Comparison of ENCODE assay signal across 8 mouse cellular contexts in the genomic region with DNA sequence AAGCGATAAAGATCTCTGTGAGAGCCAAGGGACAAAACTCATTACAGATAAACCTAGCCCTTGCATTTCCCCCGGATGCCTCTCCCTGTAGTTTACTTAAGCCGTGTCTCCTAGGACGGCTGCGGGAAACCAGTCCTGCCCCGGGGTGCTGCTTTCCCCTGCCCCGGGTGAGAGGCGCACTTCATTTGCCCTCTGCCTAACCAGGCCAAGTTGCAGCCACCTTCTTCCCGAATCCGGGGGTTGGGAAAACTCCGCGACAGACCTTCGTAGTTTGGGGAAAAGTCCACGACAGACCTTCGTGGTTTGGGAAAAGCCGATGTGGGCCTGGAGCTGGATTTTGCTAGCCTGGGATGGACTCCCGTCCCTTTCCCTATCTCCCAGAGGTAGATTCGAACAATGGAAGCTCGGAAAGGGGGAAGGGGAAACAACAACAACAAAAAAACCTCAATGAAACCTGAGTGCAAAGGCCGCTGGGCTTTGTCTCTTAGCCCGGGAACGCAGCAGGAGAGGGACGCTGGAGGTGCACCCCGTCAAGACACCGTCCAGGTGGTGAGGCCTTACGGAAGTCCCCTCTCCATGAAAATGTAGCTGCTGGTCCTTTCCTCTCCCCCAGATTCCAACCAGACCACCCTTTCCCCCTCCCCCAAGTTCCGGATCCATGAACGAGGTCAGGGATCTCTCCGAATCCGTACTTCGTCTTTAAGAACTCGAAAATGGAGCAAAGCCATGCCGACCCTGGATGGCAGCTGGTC. TPM values are rescaled to one million over a fixed set of nuclear protein-coding genes. Genes with fewer than 3 reads are reported as not detected.
DNase-seq lines count a peak whose midpoint lies in the region; ATAC-seq and TF ChIP-seq lines count a peak whose summit lies in the region.

No protein-coding gene starts in this region.

- no peak; the same call in 1 of the 2 replicates for ATAC-seq in embryonic facial prominence, embryonic 14.5 days (ENCODE audit: low read depth)
- ATAC-seq in heart, embryonic 16.5 days (replicated peaks; ENCODE audit: extremely low read depth, insufficient read depth, low FRiP score), result peak; percentile 26
- peak; percentile 3 for ATAC-seq in lung, embryonic 16.5 days (ENCODE audit: low read depth)
- ATAC-seq in megakaryocyte progenitor cell, adult 5-6 weeks (replicated peaks; ENCODE audit: poor library complexity), result no peak

- peak overlapping the region; percentile 90 for H3K9ac ChIP-seq in embryonic facial prominence, embryonic 14.5 days (ENCODE audit: low read depth, low read length)
- peak overlapping the region; percentile 88 for H3K9ac ChIP-seq in heart, embryonic 16.5 days (ENCODE audit: low read length)
- H3K9ac ChIP-seq in lung, embryonic 16.5 days (ENCODE audit: low read length), result peak overlapping the region; percentile 94

- H3K9me3 ChIP-seq in embryonic facial prominence, embryonic 14.5 days (ENCODE audit: control insufficient read depth, low read length), result no peaks in the 10 kb centered on the region
- H3K9me3 ChIP-seq in heart, embryonic 16.5 days (replicated peaks; ENCODE audit: control insufficient read depth, low read length), result no peaks in the 10 kb centered on the region
- H3K9me3 ChIP-seq in lung, embryonic 16.5 days (ENCODE audit: control insufficient read depth, low read length), result no peaks in the 10 kb centered on the region

- TF ChIP-seq POLR2A in spleen, adult 2 months (IDR thresholded peaks at IDR 0.05; ENCODE audit: low read depth, low read length), result no peak

- TF ChIP-seq CTCF in spleen, adult 2 months (IDR thresholded peaks at IDR 0.05; ENCODE audit: extremely low read depth, insufficient read depth, insufficient read length, insufficient replicate concordance), result no peak

- peak overlapping the region; percentile 21; the same call in 1 of the 2 replicates for H3K27ac ChIP-seq in spleen, adult 2 months (ENCODE audit: insufficient read depth, low read length)
- peak overlapping the region; percentile 99 for H3K27ac ChIP-seq in embryonic facial prominence, embryonic 14.5 days (replicated peaks; ENCODE audit: low read depth, low read length)
- H3K27ac ChIP-seq in heart, embryonic 16.5 days (ENCODE audit: low read length), result peak overlapping the region; percentile 98
- H3K27ac ChIP-seq in lung, embryonic 16.5 days (ENCODE audit: low read length), result peak overlapping the region; percentile 100

- H3K36me3 ChIP-seq in spleen, adult 2 months (ENCODE audit: control insufficient read depth, insufficient read depth, low read length), result no peaks in the 10 kb centered on the region
- no peaks in the 10 kb centered on the region for H3K36me3 ChIP-seq in embryonic facial prominence, embryonic 14.5 days (ENCODE audit: control insufficient read depth, insufficient read depth, low read length)
- no peaks in the 10 kb centered on the region for H3K36me3 ChIP-seq in heart, embryonic 16.5 days (ENCODE audit: control insufficient read depth, insufficient read depth)
- H3K36me3 ChIP-seq in lung, embryonic 16.5 days (ENCODE audit: control insufficient read depth, insufficient read depth, low read length), result no peaks in the 10 kb centered on the region

- no peaks in the 10 kb centered on the region; the same call in 1 of the 2 replicates for H3K4me1 ChIP-seq in spleen, adult 2 months (ENCODE audit: control insufficient read depth, insufficient read depth, insufficient read length)
- peaks cover 12% of the 10 kb centered on the region; the same call in 1 of the 2 replicates for H3K4me1 ChIP-seq in embryonic facial prominence, embryonic 14.5 days (ENCODE audit: control insufficient read depth, insufficient read depth, low read length)
- H3K4me1 ChIP-seq in heart, embryonic 16.5 days (ENCODE audit: control insufficient read depth, insufficient read depth, low read length), result peaks cover 15% of the 10 kb centered on the region
- peaks cover 15% of the 10 kb centered on the region for H3K4me1 ChIP-seq in lung, embryonic 16.5 days (replicated peaks; ENCODE audit: control insufficient read depth, insufficient read depth, low read length)

- WGBS in spleen, adult 2 months, result 5% methylated on average over 33 of the region's 33 CpGs
- WGBS in embryonic facial prominence, embryonic 14.5 days, result 0% methylated on average over 33 of the region's 33 CpGs
- WGBS in heart, embryonic 16.5 days, result 2% methylated on average over 33 of the region's 33 CpGs
- under 1% methylated on average over 33 of the region's 33 CpGs for WGBS in lung, embryonic 16.5 days

- peaks cover 3% of the 10 kb centered on the region; the same call in 1 of the 2 replicates for H3K27me3 ChIP-seq in spleen, adult 2 months (ENCODE audit: control insufficient read depth, insufficient read depth, low read length)
- no peaks in the 10 kb centered on the region for H3K27me3 ChIP-seq in embryonic facial prominence, embryonic 14.5 days (replicated peaks; ENCODE audit: control insufficient read depth, insufficient read depth, low read length)
- no peaks in the 10 kb centered on the region for H3K27me3 ChIP-seq in heart, embryonic 16.5 days (ENCODE audit: control insufficient read depth, insufficient read depth, low read length)
- no peaks in the 10 kb centered on the region for H3K27me3 ChIP-seq in lung, embryonic 16.5 days (ENCODE audit: control insufficient read depth, insufficient read depth, low read depth, low read length)

- peak overlapping the region; percentile 91 for H3K4me2 ChIP-seq in embryonic facial prominence, embryonic 14.5 days (ENCODE audit: low read depth, low read length)
- peak overlapping the region; percentile 97 for H3K4me2 ChIP-seq in heart, embryonic 16.5 days (ENCODE audit: low read depth, low read length)
- peak overlapping the region; percentile 96 for H3K4me2 ChIP-seq in lung, embryonic 16.5 days (ENCODE audit: low read depth, low read length)

- peak overlapping the region; percentile 31; the same call in 1 of the 2 replicates for H3K4me3 ChIP-seq in spleen, adult 2 months (ENCODE audit: extremely low read depth, insufficient read depth, insufficient read length)
- peak overlapping the region; percentile 78 for H3K4me3 ChIP-seq in embryonic facial prominence, embryonic 14.5 days (ENCODE audit: low read depth, low read length)
- H3K4me3 ChIP-seq in heart, embryonic 16.5 days (ENCODE audit: low read length), result peak overlapping the region; percentile 88
- H3K4me3 ChIP-seq in lung, embryonic 16.5 days (ENCODE audit: low read length), result peak overlapping the region; percentile 73

- DNase-seq in spleen, adult 2 months (ENCODE audit: low read depth in 1 of 2, low spot score in 2 of 2), result no peak
- no peak for DNase-seq in spleen, postnatal 14 days (ENCODE audit: low spot score in 2 of 2)
- peak; percentile 38 for DNase-seq in embryonic facial prominence, embryonic 14.5 days (ENCODE audit: low spot score)
- DNase-seq in kidney, postnatal 14 days, result peak; percentile 54
- peak; percentile 42 for DNase-seq in right cerebral cortex, postnatal 4 days

RNA-seq across cellular contexts. Expression of gene Ptprg, which starts 0.6 kb away (rescaled TPM):
- polyA plus RNA-seq in spleen, adult 2 months (2012; rRNA removed), result 4.9 and 7.3 TPM in 2 replicates
- 23.5 and 28.2 TPM in 2 replicates for polyA plus RNA-seq in embryonic facial prominence, embryonic 14.5 days (2014; fragmentation: Nextera tagmentation; extraction: Ambion mirVana)
- polyA plus RNA-seq in heart, embryonic 16.5 days (2015; fragmentation: Nextera tagmentation; extraction: Ambion mirVana), result 13.4 and 17.4 TPM in 2 replicates
- 25.2 and 26.5 TPM in 2 replicates for polyA plus RNA-seq in lung, embryonic 16.5 days (2015; fragmentation: Nextera tagmentation; extraction: Ambion mirVana)
- not detected in 2 replicates for total RNA-seq in megakaryocyte progenitor cell, adult 5-6 weeks (2015)
- not detected in 2 replicates for total RNA-seq in megakaryocyte progenitor cell, adult 5-6 weeks (2017)

Comparison
In these comparisons a context has a peak if more than half of its experiments do, and no peak if none do; other contexts are left out.
1. DNase-seq: peak in embryonic facial prominence, embryonic 14.5 days (single experiment), kidney, postnatal 14 days (single experiment) and right cerebral cortex, postnatal 4 days (single experiment); none in spleen, adult 2 months (0 of 2) and spleen, postnatal 14 days (0 of 2).
2. H3K27ac ChIP-seq: peak in every context shown above with its lines; median percentile 100 in lung, embryonic 16.5 days; 99 in embryonic facial prominence, embryonic 14.5 days; 98 in heart, embryonic 16.5 days; 21 in spleen, adult 2 months.
3. H3K4me3 ChIP-seq: peak in every context shown above with its lines; median percentile 88 in heart, embryonic 16.5 days; 78 in embryonic facial prominence, embryonic 14.5 days; 73 in lung, embryonic 16.5 days; 31 in spleen, adult 2 months.
4. ATAC-seq: peak in heart, embryonic 16.5 days (single experiment) and lung, embryonic 16.5 days (single experiment); none in embryonic facial prominence, embryonic 14.5 days (single experiment) and megakaryocyte progenitor cell, adult 5-6 weeks (single experiment).
5. Peak in every context shown above with its lines, with median percentiles within 50 percentile points of each other: H3K4me2 ChIP-seq and H3K9ac ChIP-seq.